Mouse (Mus musculus): ENCODE measurements around the gene Trim14. TPM values are rescaled to one million over a fixed set of nuclear protein-coding genes. Genes with fewer than 3 reads are reported as not detected.
A peak's percentile ranks its signal among the peaks of the same experiment; 100 is the strongest.

The Trim14 gene
- polyA plus RNA-seq, 1 experiment from 2014 or later = 2.3 TPM

DNA sequence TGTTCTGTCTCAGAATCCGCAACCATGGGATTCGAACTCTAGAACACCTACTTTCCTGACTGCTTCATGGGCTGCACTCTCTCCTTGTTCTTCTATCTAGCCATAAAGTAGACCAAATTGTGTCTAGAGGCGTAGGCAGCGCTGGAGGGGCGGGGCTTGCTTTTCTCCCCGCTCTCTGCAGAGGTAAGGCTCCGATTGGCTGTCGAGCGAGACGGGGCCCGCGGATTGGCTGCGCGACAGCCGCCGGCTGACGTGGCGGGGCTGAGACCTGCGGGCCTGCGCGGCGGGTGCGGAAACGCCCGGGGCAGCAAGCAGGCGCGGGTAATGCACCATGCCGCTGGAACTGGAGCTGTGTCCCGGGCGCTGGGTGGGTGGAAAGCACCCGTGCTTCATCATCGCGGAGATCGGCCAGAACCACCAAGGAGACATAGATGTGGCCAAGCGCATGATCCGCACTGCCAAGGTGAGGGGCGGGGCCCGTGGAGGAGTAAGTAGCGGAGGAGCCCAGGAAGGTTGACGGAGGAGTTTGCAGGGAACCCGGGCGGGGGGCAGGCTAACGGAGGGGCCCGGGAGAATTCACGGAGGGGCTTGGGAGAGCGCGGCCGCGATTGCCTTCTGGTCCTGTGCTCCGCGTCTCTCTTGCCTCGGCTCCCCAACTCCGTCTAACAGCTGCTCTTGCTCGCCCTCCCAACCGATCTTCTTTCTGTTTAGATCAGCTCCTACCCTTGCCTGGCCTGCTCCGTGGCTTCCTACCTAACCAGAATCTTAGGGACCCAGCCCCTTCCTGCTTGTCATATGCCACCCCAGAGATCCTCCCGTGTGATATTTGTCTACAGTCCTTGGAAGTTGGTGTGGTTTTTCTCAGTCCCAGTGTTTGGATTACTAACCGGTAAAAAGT, 46.7 kb downstream of the Trim14 start, which contains the start of gene Nans:
TSS of gene Nans (plus strand) at position 221 of the 898 bp plus-strand sequence.
- under 1% methylated on average over 55 of the region's 58 CpGs for WGBS
- peak within 1 kb of the TSS; percentile 89 for H3K9ac ChIP-seq (ENCODE audit: low read length)
- no peaks in the 10 kb centered on the region for H3K27me3 ChIP-seq (ENCODE audit: control insufficient read depth, insufficient read depth, low read length)
- H3K27ac ChIP-seq (replicated peaks in 1 of 2; ENCODE audit: control insufficient read depth in 1 of 2, insufficient read depth in 1 of 2, low read depth in 2 of 2, low read length in 2 of 2) = peak within 1 kb of the TSS; percentile 42 to 74
- H3K9me3 ChIP-seq (ENCODE audit: control insufficient read depth, low read length) = no peaks in the 10 kb centered on the region
- peaks cover 11 to 16% of the 10 kb centered on the region in 2 experiments for H3K4me1 ChIP-seq (ENCODE audit: control insufficient read depth in 2 of 2, insufficient read depth in 2 of 2, low read length in 2 of 2)
- H3K4me3 ChIP-seq (ENCODE audit: control insufficient read depth in 1 of 2, insufficient read depth in 1 of 2, low read depth in 1 of 2, low read length in 2 of 2) = peak within 1 kb of the TSS; percentile 75 to 88
- peak; percentile 92 for ATAC-seq (ENCODE audit: insufficient number of reproducible peaks, insufficient read depth, low FRiP score, low read depth)
- peak within 1 kb of the TSS; percentile 93 for H3K4me2 ChIP-seq (ENCODE audit: low read length)
- H3K36me3 ChIP-seq (ENCODE audit: control insufficient read depth, insufficient read depth, low read length) = peaks cover 18% of the 10 kb centered on the region

DNA sequence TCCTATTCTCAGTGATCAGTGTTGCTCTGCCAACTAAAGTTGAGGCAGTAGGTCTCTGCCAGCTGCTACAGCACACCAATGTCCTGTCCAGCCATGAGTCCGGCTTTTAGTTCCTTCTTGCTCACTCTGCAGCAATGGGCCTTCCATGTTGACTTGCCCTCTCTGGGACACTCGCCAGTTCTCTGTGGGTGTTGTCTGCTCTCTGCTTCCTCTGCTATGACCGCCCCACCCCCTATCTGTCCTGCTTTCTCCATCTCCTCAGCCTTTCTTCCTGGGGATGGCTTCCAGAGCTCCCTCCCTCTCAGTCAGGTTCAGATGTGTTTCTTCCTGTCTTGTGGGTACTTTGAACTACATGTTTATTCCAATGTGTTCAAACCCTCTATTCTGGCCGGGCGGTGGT, 48.6 kb downstream of the Trim14 start:
- Histone ChIP-seq H3K27me3 (ENCODE audit: control insufficient read depth, insufficient read depth, low read length) (no peaks in the 10 kb centered on the region), H3K4me3 (ENCODE audit: control insufficient read depth in 1 of 2, insufficient read depth in 1 of 2, low read depth in 1 of 2, low read length in 2 of 2) (no peak overlapping the region), H3K9me3 (ENCODE audit: control insufficient read depth, low read length) (no peaks in the 10 kb centered on the region), H3K9ac (ENCODE audit: low read length) (no peak overlapping the region), H3K27ac (replicated peaks in 1 of 2; ENCODE audit: control insufficient read depth in 1 of 2, insufficient read depth in 1 of 2, low read depth in 2 of 2, low read length in 2 of 2) (no peak overlapping the region), H3K4me1 (ENCODE audit: control insufficient read depth in 2 of 2, insufficient read depth in 2 of 2, low read length in 2 of 2) (peaks cover 11 to 16% of the 10 kb centered on the region in 2 experiments), H3K36me3 (ENCODE audit: control insufficient read depth, insufficient read depth, low read length) (no peaks in the 10 kb centered on the region), H3K4me2 (ENCODE audit: low read length) (no peak overlapping the region)
- no peak for ATAC-seq (ENCODE audit: insufficient number of reproducible peaks, insufficient read depth, low FRiP score, low read depth)
- WGBS = 77% methylated on average over 5 of the region's 5 CpGs

GRCm38 (mm10) chr4:46485696-46486417, 50.1 kb downstream of the Trim14 start:
- Histone ChIP-seq H3K4me2 (ENCODE audit: low read length) (peak overlapping the region; percentile 25; the same call in 1 of the 2 replicates), H3K27ac (replicated peaks in 1 of 2; ENCODE audit: control insufficient read depth in 1 of 2, insufficient read depth in 1 of 2, low read depth in 2 of 2, low read length in 2 of 2) (peak overlapping the region; percentile 61 to 64), H3K9me3 (ENCODE audit: control insufficient read depth, low read length) (no peaks in the 10 kb centered on the region), H3K9ac (ENCODE audit: low read length) (no peak overlapping the region), H3K27me3 (ENCODE audit: control insufficient read depth, insufficient read depth, low read length) (no peaks in the 10 kb centered on the region), H3K4me1 (ENCODE audit: control insufficient read depth in 2 of 2, insufficient read depth in 2 of 2, low read length in 2 of 2) (peaks cover 11 to 16% of the 10 kb centered on the region in 2 experiments), H3K36me3 (ENCODE audit: control insufficient read depth, insufficient read depth, low read length) (no peaks in the 10 kb centered on the region), H3K4me3 (ENCODE audit: control insufficient read depth in 1 of 2, insufficient read depth in 1 of 2, low read depth in 1 of 2, low read length in 2 of 2) (no peak overlapping the region)
- 36% methylated on average over 14 of the region's 14 CpGs for WGBS
- peak; percentile 45; the same call in 1 of the 2 replicates for ATAC-seq (ENCODE audit: insufficient number of reproducible peaks, insufficient read depth, low FRiP score, low read depth)

- no peak overlapping the region for H3K27ac ChIP-seq (replicated peaks in 1 of 2; ENCODE audit: control insufficient read depth in 1 of 2, insufficient read depth in 1 of 2, low read depth in 2 of 2, low read length in 2 of 2)
- ATAC-seq (ENCODE audit: insufficient number of reproducible peaks, insufficient read depth, low FRiP score, low read depth) = no peak
- no peaks in the 10 kb centered on the region for H3K9me3 ChIP-seq (ENCODE audit: control insufficient read depth, low read length)
- H3K4me3 ChIP-seq (ENCODE audit: control insufficient read depth in 1 of 2, insufficient read depth in 1 of 2, low read depth in 1 of 2, low read length in 2 of 2) = no peak overlapping the region
- H3K27me3 ChIP-seq (ENCODE audit: control insufficient read depth, insufficient read depth, low read length) = no peaks in the 10 kb centered on the region
- peaks cover 22% of the 10 kb centered on the region for H3K36me3 ChIP-seq (ENCODE audit: control insufficient read depth, insufficient read depth, low read length)
- no peak overlapping the region for H3K9ac ChIP-seq (ENCODE audit: low read length)
- H3K4me1 ChIP-seq (ENCODE audit: control insufficient read depth in 2 of 2, insufficient read depth in 2 of 2, low read length in 2 of 2) = no peaks in the 10 kb centered on the region
- H3K4me2 ChIP-seq (ENCODE audit: low read length) = no peak overlapping the region
- WGBS = 91% methylated on average over 2 of the region's 2 CpGs
These were observed 56.9 kb downstream of the Trim14 start for GRCm38 (mm10) chr4:46479081-46479480.

- no peaks in the 10 kb centered on the region for H3K27me3 ChIP-seq (ENCODE audit: control insufficient read depth, insufficient read depth, low read length)
- H3K27ac ChIP-seq (replicated peaks in 1 of 2; ENCODE audit: control insufficient read depth in 1 of 2, insufficient read depth in 1 of 2, low read depth in 2 of 2, low read length in 2 of 2) = no peak overlapping the region
- ATAC-seq (ENCODE audit: insufficient number of reproducible peaks, insufficient read depth, low FRiP score, low read depth) = no peak
- no peak overlapping the region for H3K4me3 ChIP-seq (ENCODE audit: control insufficient read depth in 1 of 2, insufficient read depth in 1 of 2, low read depth in 1 of 2, low read length in 2 of 2)
- H3K4me1 ChIP-seq (ENCODE audit: control insufficient read depth in 2 of 2, insufficient read depth in 2 of 2, low read length in 2 of 2) = no peaks in the 10 kb centered on the region
- no peaks in the 10 kb centered on the region for H3K9me3 ChIP-seq (ENCODE audit: control insufficient read depth, low read length)
- no peak overlapping the region for H3K9ac ChIP-seq (ENCODE audit: low read length)
- 92% methylated on average over 5 of the region's 5 CpGs for WGBS
- H3K36me3 ChIP-seq (ENCODE audit: control insufficient read depth, insufficient read depth, low read length) = peaks cover 59% of the 10 kb centered on the region
- H3K4me2 ChIP-seq (ENCODE audit: low read length) = no peak overlapping the region
These were observed 60.8 kb downstream of the Trim14 start for GRCm38 (mm10) chr4:46475101-46475500.

GRCm38 (mm10) chr4:46465740-46466139, 70.2 kb downstream of the Trim14 start:
- H3K9me3 ChIP-seq (ENCODE audit: control insufficient read depth, low read length) = no peaks in the 10 kb centered on the region
- ATAC-seq (ENCODE audit: insufficient number of reproducible peaks, insufficient read depth, low FRiP score, low read depth) = no peak
- H3K4me2 ChIP-seq (ENCODE audit: low read length) = no peak overlapping the region
- 88% methylated on average over 3 of the region's 3 CpGs for WGBS
- H3K4me3 ChIP-seq (ENCODE audit: control insufficient read depth in 1 of 2, insufficient read depth in 1 of 2, low read depth in 1 of 2, low read length in 2 of 2) = no peak overlapping the region
- no peak overlapping the region for H3K27ac ChIP-seq (replicated peaks in 1 of 2; ENCODE audit: control insufficient read depth in 1 of 2, insufficient read depth in 1 of 2, low read depth in 2 of 2, low read length in 2 of 2)
- no peaks in the 10 kb centered on the region for H3K27me3 ChIP-seq (ENCODE audit: control insufficient read depth, insufficient read depth, low read length)
- no peak overlapping the region for H3K9ac ChIP-seq (ENCODE audit: low read length)
- H3K36me3 ChIP-seq (ENCODE audit: control insufficient read depth, insufficient read depth, low read length) = peaks cover 99% of the 10 kb centered on the region
- peaks cover 2 to 13% of the 10 kb centered on the region in 2 experiments; a peak in 3 of 4 replicates for H3K4me1 ChIP-seq (ENCODE audit: control insufficient read depth in 2 of 2, insufficient read depth in 2 of 2, low read length in 2 of 2)

DNA sequence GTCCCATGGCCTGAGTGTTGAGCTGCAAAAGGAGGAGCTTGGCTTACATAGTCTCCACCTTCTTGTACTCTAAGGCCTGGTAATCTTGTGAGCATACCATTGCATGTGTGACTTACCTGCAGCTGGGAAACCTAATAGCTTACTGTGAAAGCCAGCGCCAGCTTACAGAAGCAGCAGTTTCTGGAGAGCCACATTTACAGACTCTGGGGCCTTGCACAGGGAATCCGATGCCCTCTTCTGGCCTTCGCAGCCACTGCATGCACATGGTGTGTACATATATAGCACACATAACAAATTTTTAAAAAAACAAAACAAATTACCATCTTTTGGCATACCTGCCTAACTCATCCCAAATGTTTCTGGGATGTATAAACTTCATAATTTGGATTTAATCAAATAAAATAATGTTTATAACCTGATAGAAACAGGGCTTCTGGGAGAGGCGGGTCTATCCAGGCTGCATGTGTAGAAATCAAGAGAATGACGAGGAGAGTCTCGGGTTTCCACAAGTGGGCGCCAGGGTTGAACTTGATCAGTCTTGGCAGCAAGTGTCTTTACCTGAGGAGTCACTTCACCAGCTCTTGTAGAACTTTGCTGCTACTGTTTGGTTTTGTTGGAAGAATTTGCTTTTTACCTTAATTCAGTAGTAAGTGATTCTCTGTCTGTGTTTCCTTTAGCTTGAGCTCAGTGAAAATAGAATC, 72.7 kb downstream of the Trim14 start:
- Histone ChIP-seq H3K9me3 (ENCODE audit: control insufficient read depth, low read length) (no peaks in the 10 kb centered on the region), H3K27ac (replicated peaks in 1 of 2; ENCODE audit: control insufficient read depth in 1 of 2, insufficient read depth in 1 of 2, low read depth in 2 of 2, low read length in 2 of 2) (no peak overlapping the region; a peak in 1 of 4 replicates), H3K4me2 (ENCODE audit: low read length) (no peak overlapping the region), H3K4me3 (ENCODE audit: control insufficient read depth in 1 of 2, insufficient read depth in 1 of 2, low read depth in 1 of 2, low read length in 2 of 2) (no peak overlapping the region), H3K9ac (ENCODE audit: low read length) (no peak overlapping the region), H3K27me3 (ENCODE audit: control insufficient read depth, insufficient read depth, low read length) (no peaks in the 10 kb centered on the region), H3K4me1 (ENCODE audit: control insufficient read depth in 2 of 2, insufficient read depth in 2 of 2, low read length in 2 of 2) (peaks cover 2 to 15% of the 10 kb centered on the region in 2 experiments; a peak in 3 of 4 replicates), H3K36me3 (ENCODE audit: control insufficient read depth, insufficient read depth, low read length) (peaks cover 83% of the 10 kb centered on the region)
- WGBS = 80% methylated on average over 7 of the region's 7 CpGs
- ATAC-seq (ENCODE audit: insufficient number of reproducible peaks, insufficient read depth, low FRiP score, low read depth) = no peak
